15 mouse cellular contexts compared by ENCODE assay signal in genomic region chr6:124453756-124454155, GRCm38 (mm10). TPM values are rescaled to one million over a fixed set of nuclear protein-coding genes. Genes with fewer than 3 reads are reported as not detected.
DNase-seq lines count a peak whose midpoint lies in the region; ATAC-seq and TF ChIP-seq lines count a peak whose summit lies in the region.
"Had no signal": no experiment of that assay in that cellular context is flagged by ENCODE, and none has a peak within 500 bp of the region (broad histone marks: within the 10 kb centered on the region; RNA-seq: fewer than 3 reads in every experiment).

No protein-coding gene starts in this region.

- H3K9me3 ChIP-seq in kidney, embryonic 14.5 days (ENCODE audit: control insufficient read depth, low read length): no peaks in the 10 kb centered on the region
- no peaks in the 10 kb centered on the region for H3K9me3 ChIP-seq in liver, postnatal 0 days (ENCODE audit: low read length)
- H3K9me3 ChIP-seq: hindbrain, embryonic 15.5 days had no signal

- no peak overlapping the region for H3K4me2 ChIP-seq in kidney, embryonic 14.5 days (replicated peaks; ENCODE audit: low read depth, low read length)
- H3K4me2 ChIP-seq in liver, postnatal 0 days (ENCODE audit: low read depth, low read length): no peak overlapping the region
- H3K4me2 ChIP-seq: hindbrain, embryonic 15.5 days had no signal

- H3K27me3 ChIP-seq in kidney, adult 2 months (replicated peaks; ENCODE audit: control insufficient read depth, insufficient read depth, low read length): no peaks in the 10 kb centered on the region
- no peaks in the 10 kb centered on the region for H3K27me3 ChIP-seq in kidney, embryonic 14.5 days (ENCODE audit: control insufficient read depth, insufficient read depth, low read length)
- H3K27me3 ChIP-seq in liver, postnatal 0 days (ENCODE audit: insufficient read depth, low read length): no peaks in the 10 kb centered on the region
- H3K27me3 ChIP-seq: hindbrain, embryonic 15.5 days had no signal

- 36% methylated on average over 4 of the region's 4 CpGs for WGBS in kidney, adult 2 months
- 47% methylated on average over 4 of the region's 4 CpGs for WGBS in kidney, embryonic 14.5 days
- 64% methylated on average over 4 of the region's 4 CpGs for WGBS in liver, postnatal 0 days (ENCODE audit: insufficient replicate concordance)

- no peak for ATAC-seq in kidney, embryonic 14.5 days (ENCODE audit: low FRiP score, low TSS enrichment)
- peak; percentile 55 for ATAC-seq in liver, postnatal 0 days
- ATAC-seq: forebrain, postnatal 0 days had no signal

- TF ChIP-seq CTCF in kidney, adult 2 months (conservative IDR thresholded peaks at IDR 0.05; ENCODE audit: insufficient read depth, insufficient read length, low read depth, low read length): no peak
- TF ChIP-seq CTCF in liver, postnatal 0 days (IDR thresholded peaks at IDR 0.05; ENCODE audit: low read depth): no peak
- TF ChIP-seq CTCF in left cerebral cortex, adult 2 months (IDR thresholded peaks at IDR 0.05): no peak

- H3K4me3 ChIP-seq in kidney, adult 2 months (ENCODE audit: insufficient read depth, low read depth, low read length): no peak overlapping the region
- H3K4me3 ChIP-seq in kidney, embryonic 14.5 days (ENCODE audit: low read length): no peak overlapping the region
- no peak overlapping the region for H3K4me3 ChIP-seq in liver, postnatal 0 days (ENCODE audit: low read depth, low read length)
- H3K4me3 ChIP-seq in left cerebral cortex, adult 2 months: no peak overlapping the region
- H3K4me3 ChIP-seq: erythroblast, embryonic 14.5 days; heart, adult 2 months; hindbrain, embryonic 15.5 days; layer of hippocampus, adult 2 months had no signal

- no peak overlapping the region for H3K27ac ChIP-seq in kidney, adult 2 months (ENCODE audit: insufficient read depth, low read depth, low read length)
- H3K27ac ChIP-seq in kidney, embryonic 14.5 days (ENCODE audit: low read depth, low read length): no peak overlapping the region
- no peak overlapping the region for H3K27ac ChIP-seq in liver, postnatal 0 days (ENCODE audit: low read depth)
- H3K27ac ChIP-seq in left cerebral cortex, adult 2 months: no peak overlapping the region
- H3K27ac ChIP-seq: heart, adult 2 months; hindbrain, embryonic 15.5 days; layer of hippocampus, adult 2 months had no signal

- no peak overlapping the region for H3K9ac ChIP-seq in kidney, embryonic 14.5 days (ENCODE audit: low read depth, low read length)
- no peak overlapping the region for H3K9ac ChIP-seq in liver, postnatal 0 days (replicated peaks)
- H3K9ac ChIP-seq: forebrain, postnatal 0 days; hindbrain, embryonic 15.5 days had no signal

- no peak for TF ChIP-seq POLR2A in kidney, adult 2 months (IDR thresholded peaks at IDR 0.05; ENCODE audit: low read depth, low read length)

- intact Hi-C loops in left cerebral cortex, adult 2 months (cut with DNase I): no loop called here

- TF ChIP-seq EP300 in liver, postnatal 0 days (IDR thresholded peaks at IDR 0.05; ENCODE audit: low read depth): no peak

- H3K36me3 ChIP-seq in kidney, adult 2 months (ENCODE audit: control insufficient read depth, insufficient read depth, low read length): no peaks in the 10 kb centered on the region
- no peaks in the 10 kb centered on the region for H3K36me3 ChIP-seq in kidney, embryonic 14.5 days (ENCODE audit: control insufficient read depth, insufficient read depth, low read length)
- no peaks in the 10 kb centered on the region for H3K36me3 ChIP-seq in liver, postnatal 0 days (replicated peaks; ENCODE audit: insufficient read depth, low read length)

- no peaks in the 10 kb centered on the region for H3K4me1 ChIP-seq in kidney, adult 2 months (ENCODE audit: control insufficient read depth, insufficient read depth, low read length)
- no peaks in the 10 kb centered on the region for H3K4me1 ChIP-seq in kidney, embryonic 14.5 days (ENCODE audit: control insufficient read depth, insufficient read depth, low read length)
- H3K4me1 ChIP-seq in liver, postnatal 0 days (ENCODE audit: insufficient read depth): peaks cover 14% of the 10 kb centered on the region
- H3K4me1 ChIP-seq: hindbrain, embryonic 15.5 days had no signal

- DNase-seq in adrenal gland, postnatal 10 days: peak; percentile 50
- DNase-seq in adrenal gland, adult 8-10 months: no peak
- DNase-seq in kidney, adult 2 months: peak; percentile 75
- DNase-seq in kidney, postnatal 14 days: peak; percentile 64
- DNase-seq in liver, postnatal 0 days: peak; percentile 38
- DNase-seq in spleen, postnatal 14 days (ENCODE audit: low spot score in 2 of 2): no peak
- DNase-seq in left cerebral cortex, adult 2 months (ENCODE audit: extremely low spot score in 1 of 2, low spot score in 2 of 2): no peak
- DNase-seq: cerebellum, adult 11-12 months; forebrain, postnatal 0 days; heart, adult 2 months; thymus, postnatal 4 days had no signal

RNA-seq across cellular contexts. Expression of gene Clstn3, which starts 10.8 kb away (rescaled TPM):
- 10 to 100 TPM; 78.7 to 79.4 TPM for total RNA-seq in adrenal gland, postnatal 10 days (2021)
- total RNA-seq in adrenal gland, adult 8-10 months (2022): 10 to 100 TPM; 55.0 to 89.1 (median 73.7) TPM
- polyA plus RNA-seq in kidney, adult 2 months (2012; rRNA removed): 12.6 and 15.5 TPM in 2 replicates
- 2.8 TPM in 2 replicates for polyA plus RNA-seq in kidney, embryonic 14.5 days (2014; fragmentation: Nextera tagmentation; extraction: Ambion mirVana)
- polyA plus RNA-seq in liver, postnatal 0 days (2015; fragmentation: Nextera tagmentation; extraction: Ambion mirVana): 1.8 TPM in 2 replicates
- 100 to 1,000 TPM; 393 to 399 TPM for total RNA-seq in left cerebral cortex, adult 2 months (2021)

RNA-seq across cellular contexts. Expression of gene Pex5, which starts 38.9 kb away (rescaled TPM):
- 100 to 1,000 TPM in 1 of 2 experiments, 10 to 100 TPM in 1; 93.1 to 104 TPM for total RNA-seq in adrenal gland, postnatal 10 days (2021)
- 10 to 100 TPM; 62.0 to 95.7 (median 82.8) TPM for total RNA-seq in adrenal gland, adult 8-10 months (2022)
- 62.0 and 62.8 TPM in 2 replicates for polyA plus RNA-seq in kidney, adult 2 months (2012; rRNA removed)
- 26.8 and 35.3 TPM in 2 replicates for polyA plus RNA-seq in kidney, embryonic 14.5 days (2014; fragmentation: Nextera tagmentation; extraction: Ambion mirVana)
- 31.6 and 32.5 TPM in 2 replicates for polyA plus RNA-seq in liver, postnatal 0 days (2015; fragmentation: Nextera tagmentation; extraction: Ambion mirVana)
- total RNA-seq in left cerebral cortex, adult 2 months (2021): 10 to 100 TPM; 65.7 to 65.9 TPM

RNA-seq across cellular contexts. Expression of gene C1rl, which starts 39.2 kb away (rescaled TPM):
- 10 to 100 TPM; 16.0 to 21.7 TPM for total RNA-seq in adrenal gland, postnatal 10 days (2021)
- total RNA-seq in adrenal gland, adult 8-10 months (2022): 10 to 100 TPM; 28.1 to 44.4 (median 34.4) TPM
- polyA plus RNA-seq in kidney, adult 2 months (2012; rRNA removed): 14.2 and 14.3 TPM in 2 replicates
- 0.71 and 1.1 TPM in 2 replicates for polyA plus RNA-seq in kidney, embryonic 14.5 days (2014; fragmentation: Nextera tagmentation; extraction: Ambion mirVana)
- 31.1 and 36.2 TPM in 2 replicates for polyA plus RNA-seq in liver, postnatal 0 days (2015; fragmentation: Nextera tagmentation; extraction: Ambion mirVana)
- under 1 TPM; 0.25 to 0.37 TPM for total RNA-seq in left cerebral cortex, adult 2 months (2021)
- polyA plus RNA-seq: erythroblast, embryonic 14.5 days had no signal

RNA-seq across cellular contexts. Expression of gene C1ra, which starts 58.4 kb away (rescaled TPM):
- 10 to 100 TPM; 40.4 to 51.1 TPM for total RNA-seq in adrenal gland, postnatal 10 days (2021)
- 100 to 1,000 TPM in 2 of 4 experiments, 10 to 100 TPM in 2; 48.6 to 131 (median 88.7) TPM for total RNA-seq in adrenal gland, adult 8-10 months (2022)
- polyA plus RNA-seq in kidney, adult 2 months (2012; rRNA removed): 24.8 and 26.5 TPM in 2 replicates
- polyA plus RNA-seq in kidney, embryonic 14.5 days (2014; fragmentation: Nextera tagmentation; extraction: Ambion mirVana): 3.9 and 4.3 TPM in 2 replicates
- 63.0 and 65.0 TPM in 2 replicates for polyA plus RNA-seq in liver, postnatal 0 days (2015; fragmentation: Nextera tagmentation; extraction: Ambion mirVana)
- total RNA-seq in left cerebral cortex, adult 2 months (2021): 1 to 10 TPM; 1.5 to 1.8 TPM

Comparison
In these comparisons a context has a peak if more than half of its experiments do, and no peak if none do; other contexts are left out.
1. DNase-seq: peak in adrenal gland, postnatal 10 days (single experiment), kidney, adult 2 months (single experiment), kidney, postnatal 14 days (single experiment) and liver, postnatal 0 days (single experiment); none in adrenal gland, adult 8-10 months (single experiment), spleen, postnatal 14 days (0 of 2) and left cerebral cortex, adult 2 months (0 of 2).
2. RNA of gene Clstn3, which starts 10.8 kb away (total RNA-seq): 393 to 399 TPM in left cerebral cortex, adult 2 months; 78.7 to 79.4 TPM in adrenal gland, postnatal 10 days and 55.0 to 89.1 TPM in adrenal gland, adult 8-10 months; every median in the first group is over 4 times any median in the second.
3. RNA of gene C1rl, which starts 39.2 kb away (total RNA-seq): 28.1 to 44.4 TPM in adrenal gland, adult 8-10 months and 16.0 to 21.7 TPM in adrenal gland, postnatal 10 days; 0.25 to 0.37 TPM in left cerebral cortex, adult 2 months; every median in the first group is over 10 times any median in the second.